Mouse (Mus musculus) right cerebral cortex, postnatal 14 days (tissue): Measurements from ENCODE around the gene Gnl3l.

Source experiments
- DNase-seq: peaks from one replicate; pipeline ENCODE4 v3.0.0; 2022

Gnl3l gene

DNA sequence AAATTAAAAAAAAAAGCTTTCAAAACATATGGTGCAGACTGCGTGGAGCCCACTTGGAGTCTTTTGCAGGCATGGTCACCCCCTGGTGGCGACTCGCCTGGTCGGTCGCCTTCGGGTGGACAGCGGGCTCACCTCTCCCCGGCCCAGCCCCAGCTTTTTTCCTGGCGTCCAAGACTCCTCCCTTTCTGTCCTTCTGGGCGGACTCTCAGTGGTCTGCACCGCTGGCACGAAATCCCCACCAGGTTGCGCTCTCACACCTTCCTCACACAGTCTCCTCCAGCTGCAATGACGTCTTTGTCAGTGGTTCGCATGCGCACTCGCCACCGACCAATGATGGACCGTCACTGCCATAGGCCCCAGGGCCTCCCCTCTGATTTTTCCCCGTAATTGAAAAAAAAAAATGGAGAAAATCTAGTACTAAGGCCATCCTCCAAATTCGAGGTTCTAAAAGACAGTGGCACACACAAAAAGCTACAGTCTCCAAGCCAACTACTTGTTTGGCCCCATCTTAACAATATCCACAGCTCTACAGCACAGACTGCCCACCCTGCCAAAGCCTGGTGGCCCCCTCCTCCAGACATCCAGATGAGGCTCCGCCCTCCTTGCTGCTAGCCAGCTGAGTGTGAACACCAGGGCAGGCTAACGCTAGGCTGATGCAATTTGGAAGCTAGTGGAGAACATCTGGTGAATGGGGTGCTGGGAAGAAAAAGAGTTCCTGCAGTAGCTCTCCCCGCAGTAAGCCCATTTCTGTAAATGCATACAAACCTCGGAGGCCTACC lies 60.4 kb downstream of the Gnl3l start:
- peak; percentile 50 for DNase-seq

GRCm38 (mm10) chrX:150956016-150956415 lies 61.1 kb downstream of the Gnl3l start:
- no peak for DNase-seq

- DNase-seq: no peak
Observed at GRCm38 (mm10) chrX:150955441-150955840, 61.7 kb downstream of the Gnl3l start.

GRCm38 (mm10) chrX:150954721-150955120 lies 62.4 kb downstream of the Gnl3l start:
- DNase-seq: no peak
